Mouse (Mus musculus) activated CD4-positive, CD25-positive, alpha-beta regulatory T cell, adult 9 weeks (primary cell): ENCODE results near the gene Hdc. TPM values are rescaled to one million over a fixed set of nuclear protein-coding genes. Genes with fewer than 3 reads are reported as not detected.

Experiments
- polyA plus RNA-seq: library from polyadenylated mRNA; unstranded; fragments of 100-300 nt; shearing (Covaris generic); gene quantifications from one replicate; pipeline ENCODE4 v1.2.1, GENCODE M21; 2017

Hdc gene
- polyA plus RNA-seq, result 0.31 TPM

GRCm38 (mm10) chr2:126619249-126619704 is at the start of gene Hdc:
Gene Hdc, minus strand, starts transcription at chr2:126619299.

DNA sequence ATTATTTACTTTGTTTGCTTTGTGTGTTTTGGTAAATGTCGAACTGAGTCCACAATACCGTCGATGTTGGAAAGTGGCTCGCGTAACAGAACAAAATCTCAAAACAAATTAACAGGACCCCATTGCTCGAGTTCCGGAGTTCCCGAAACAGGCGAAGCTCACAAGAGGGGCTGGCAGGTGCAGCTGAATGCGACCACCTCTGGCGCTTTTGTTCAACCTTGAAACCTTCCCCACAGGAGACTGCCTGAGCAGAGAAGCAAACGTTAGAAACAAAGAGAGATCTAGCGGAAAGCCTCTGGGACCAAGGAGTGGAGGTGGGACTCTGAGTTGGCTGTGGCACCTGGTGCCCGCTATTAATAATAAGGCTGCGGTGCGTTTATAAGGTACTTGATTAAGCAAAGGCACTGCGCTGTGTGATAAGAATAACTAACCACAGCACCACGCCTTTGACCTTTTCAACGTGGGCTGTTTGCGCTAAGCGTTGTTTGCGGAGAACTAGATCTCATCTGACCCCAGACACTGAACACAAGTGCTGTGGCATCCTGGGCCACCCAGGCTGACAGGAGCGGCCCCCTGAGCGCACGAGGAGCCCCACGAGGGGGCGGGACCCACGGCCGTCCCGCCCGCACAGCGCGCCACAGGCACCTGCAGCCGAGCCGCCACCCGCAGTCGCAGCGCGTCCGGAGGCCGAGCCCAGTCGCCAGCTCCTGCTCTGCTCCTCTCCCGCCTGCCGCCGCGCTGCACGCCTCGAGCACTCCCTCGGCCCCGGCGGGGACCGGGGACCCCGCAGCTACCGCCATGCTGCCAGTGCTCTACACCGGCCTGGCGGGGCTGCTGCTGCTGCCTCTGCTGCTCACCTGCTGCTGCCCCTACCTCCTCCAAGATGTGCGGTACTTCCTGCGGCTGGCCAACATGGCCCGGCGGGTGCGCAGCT is 66.5 kb downstream of the Hdc start, which contains the start of gene Slc27a2:
TSS of gene Slc27a2 (plus strand) at position 51 of the 934 bp plus-strand sequence.

Other genes starting within 250 kb of the Hdc start
- gene Atp8b4, start 118.6 kb downstream of the Hdc start, polyA plus RNA-seq, result 1.9 TPM
- gene Slc27a2, start 66.9 kb downstream of the Hdc start, polyA plus RNA-seq, result not detected
- gene Gabpb1, start 57.0 kb upstream of the Hdc start, polyA plus RNA-seq, result 76.5 TPM
- gene Usp8, start 88.0 kb upstream of the Hdc start, polyA plus RNA-seq, result 61.7 TPM
- 4.5 TPM for gene Usp50, start 164.2 kb upstream of the Hdc start, polyA plus RNA-seq